Mouse (Mus musculus): ENCODE data around the gene Rpn2. TPM values are rescaled to one million over a fixed set of nuclear protein-coding genes. Genes with fewer than 3 reads are reported as not detected.
A peak's percentile ranks its signal among the peaks of the same experiment; 100 is the strongest.

Gene Rpn2
- polyA plus RNA-seq, 1 experiment from 2014 or later, result 176 TPM

DNA sequence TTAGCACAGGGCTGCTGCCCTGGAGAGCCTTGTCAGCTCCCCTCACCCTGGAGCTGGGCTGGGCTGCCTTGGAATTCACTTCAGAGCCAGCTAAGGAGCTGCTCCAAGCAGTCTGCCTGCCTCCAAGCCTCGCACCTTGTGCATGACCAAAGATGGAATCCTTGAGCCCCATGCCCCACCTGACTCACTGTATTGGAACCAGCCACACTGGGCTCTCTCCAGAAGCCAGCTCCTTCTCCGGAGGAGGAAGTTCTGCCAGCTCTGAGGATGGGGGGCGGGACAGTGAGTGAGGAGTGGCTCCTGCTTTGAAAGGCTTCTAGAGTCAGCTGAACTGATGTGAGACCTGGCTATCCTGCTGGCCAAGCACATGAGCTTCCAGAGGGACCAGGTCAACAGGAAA is 94.9 kb downstream of the Rpn2 start:
- H3K4me1 ChIP-seq (ENCODE audit: control insufficient read depth in 2 of 2, insufficient read depth in 2 of 2, low read length in 2 of 2), result peaks cover 23 to 47% of the 10 kb centered on the region in 2 experiments
- no peak overlapping the region; the same call in 1 of the 2 replicates for H3K9ac ChIP-seq (ENCODE audit: low read length)
- H3K27ac ChIP-seq (replicated peaks in 1 of 2; ENCODE audit: control insufficient read depth in 1 of 2, insufficient read depth in 1 of 2, low read depth in 2 of 2, low read length in 2 of 2), result no peak overlapping the region

DNA sequence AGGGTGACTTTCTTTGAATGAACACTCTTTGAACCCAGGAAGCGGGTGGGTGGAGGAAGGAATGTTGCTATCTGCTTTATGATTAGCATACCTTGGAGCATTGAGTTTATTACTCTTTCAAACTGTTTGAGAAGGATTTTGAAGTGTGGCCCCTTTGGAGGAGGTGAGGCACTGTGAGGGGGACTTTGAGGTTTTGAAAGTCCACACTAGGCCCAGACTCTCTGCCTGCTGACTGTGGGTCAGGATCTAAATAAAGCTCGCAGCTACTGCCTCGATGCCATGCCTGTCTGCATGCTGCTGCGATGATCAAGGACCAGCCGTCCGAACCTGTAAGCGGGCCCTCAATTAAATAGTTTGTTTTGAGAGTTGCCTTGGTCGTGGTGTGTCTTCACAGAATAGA is 96.2 kb downstream of the Rpn2 start:
- WGBS, result 31% methylated on average over 8 of the region's 8 CpGs
- no peaks in the 10 kb centered on the region for H3K9me3 ChIP-seq (ENCODE audit: control insufficient read depth, low read length)
- H3K36me3 ChIP-seq (ENCODE audit: control insufficient read depth, insufficient read depth, low read length), result peaks cover 18% of the 10 kb centered on the region
- H3K4me2 ChIP-seq (ENCODE audit: low read length), result no peak overlapping the region
- H3K27me3 ChIP-seq (ENCODE audit: control insufficient read depth, insufficient read depth, low read length), result no peaks in the 10 kb centered on the region
- peaks cover 23 to 47% of the 10 kb centered on the region in 2 experiments for H3K4me1 ChIP-seq (ENCODE audit: control insufficient read depth in 2 of 2, insufficient read depth in 2 of 2, low read length in 2 of 2)
- H3K4me3 ChIP-seq (ENCODE audit: control insufficient read depth in 1 of 2, insufficient read depth in 1 of 2, low read depth in 1 of 2, low read length in 2 of 2), result no peak overlapping the region
- no peak overlapping the region for H3K9ac ChIP-seq (ENCODE audit: low read length)
- ATAC-seq (ENCODE audit: insufficient number of reproducible peaks, insufficient read depth, low FRiP score, low read depth), result no peak
- peak overlapping the region in 1 of 2 experiments; percentile 44; a peak in 1 of 4 replicates for H3K27ac ChIP-seq (replicated peaks in 1 of 2; ENCODE audit: control insufficient read depth in 1 of 2, insufficient read depth in 1 of 2, low read depth in 2 of 2, low read length in 2 of 2)

More for the DNA sequence above, 94.9 kb downstream of the Rpn2 start:
- ATAC-seq (ENCODE audit: insufficient number of reproducible peaks, insufficient read depth, low FRiP score, low read depth), result no peak
- H3K4me2 ChIP-seq (ENCODE audit: low read length), result no peak overlapping the region
- peaks cover 6% of the 10 kb centered on the region; the same call in 1 of the 2 replicates for H3K36me3 ChIP-seq (ENCODE audit: control insufficient read depth, insufficient read depth, low read length)
- no peak overlapping the region for H3K4me3 ChIP-seq (ENCODE audit: control insufficient read depth in 1 of 2, insufficient read depth in 1 of 2, low read depth in 1 of 2, low read length in 2 of 2)
- no peaks in the 10 kb centered on the region for H3K9me3 ChIP-seq (ENCODE audit: control insufficient read depth, low read length)
- H3K27me3 ChIP-seq (ENCODE audit: control insufficient read depth, insufficient read depth, low read length), result no peaks in the 10 kb centered on the region
- WGBS, result 71% methylated on average over 3 of the region's 3 CpGs

Other genes with a start within 250 kb of the Rpn2 start
- gene Soga1, start 199.8 kb upstream of the Rpn2 start, polyA plus RNA-seq (2014; fragmentation: Nextera tagmentation; extraction: Ambion mirVana), result 4.1 and 5.0 TPM in 2 replicates
- gene Tldc2, start 192.0 kb upstream of the Rpn2 start, polyA plus RNA-seq (2014; fragmentation: Nextera tagmentation; extraction: Ambion mirVana), result not detected in 2 replicates
- gene Samhd1, start 143.8 kb upstream of the Rpn2 start, polyA plus RNA-seq (2014; fragmentation: Nextera tagmentation; extraction: Ambion mirVana), result 18.3 and 19.6 TPM in 2 replicates
- 18.2 and 19.9 TPM in 2 replicates for gene Rbl1, start 74.5 kb upstream of the Rpn2 start, polyA plus RNA-seq (2014; fragmentation: Nextera tagmentation; extraction: Ambion mirVana)
- gene Mroh8, start 532 bp downstream of the Rpn2 start, polyA plus RNA-seq (2014; fragmentation: Nextera tagmentation; extraction: Ambion mirVana), result 0.43 and 0.46 TPM in 2 replicates
- not detected in 2 replicates for gene Ghrh, start 68.5 kb downstream of the Rpn2 start, polyA plus RNA-seq (2014; fragmentation: Nextera tagmentation; extraction: Ambion mirVana)
- gene Manbal, start 88.6 kb downstream of the Rpn2 start, polyA plus RNA-seq (2014; fragmentation: Nextera tagmentation; extraction: Ambion mirVana), result 30.4 and 36.3 TPM in 2 replicates
- gene Src, start 139.4 kb downstream of the Rpn2 start, polyA plus RNA-seq (2014; fragmentation: Nextera tagmentation; extraction: Ambion mirVana), result 4.2 and 6.7 TPM in 2 replicates